Mouse (Mus musculus) E14TG2a.4 (cell line): ENCODE results near the gene Mtcl1.
A peak's percentile ranks its signal among the peaks of the same experiment; 100 is the strongest.

Experiments used
- H3K27me3 ChIP-seq: 2 replicates; pipeline ENCODE4 v1.6.1; 2014; ENCODE audit warnings: low read length, control low read depth; ENCODE audit not compliant: insufficient read depth
- H3K36me3 ChIP-seq: 2 replicates; pipeline ENCODE4 v1.6.1; 2014; ENCODE audit warnings: low read length, control low read depth; ENCODE audit not compliant: insufficient read depth
- H3K4me1 ChIP-seq: replicated peaks from 2 replicates; pipeline ENCODE4 v1.6.1; 2014; ENCODE audit warnings: low read depth, low read length, control low read depth
- H3K4me3 ChIP-seq: replicated peaks from 2 replicates; pipeline ENCODE4 v1.5.1; 2014; ENCODE audit warnings: mild to moderate bottlenecking, low read length
- H3K9me3 ChIP-seq: 2 replicates; pipeline ENCODE4 v1.6.1; 2014; ENCODE audit warnings: low read length, control low read depth
- CTCF ChIP-seq: conservative IDR thresholded peaks from 2 replicates; pipeline ENCODE4 v1.5.1; 2014; ENCODE audit warnings: low read length
- NANOG ChIP-seq: IDR thresholded peaks from 2 replicates; pipeline ENCODE4 v1.6.1; 2014; ENCODE audit warnings: borderline replicate concordance, low read length, mixed read lengths
- POU5F1 ChIP-seq: IDR thresholded peaks from 2 replicates; pipeline ENCODE4 v1.6.1; 2014; ENCODE audit warnings: low read length, borderline replicate concordance

The Mtcl1 gene

DNA sequence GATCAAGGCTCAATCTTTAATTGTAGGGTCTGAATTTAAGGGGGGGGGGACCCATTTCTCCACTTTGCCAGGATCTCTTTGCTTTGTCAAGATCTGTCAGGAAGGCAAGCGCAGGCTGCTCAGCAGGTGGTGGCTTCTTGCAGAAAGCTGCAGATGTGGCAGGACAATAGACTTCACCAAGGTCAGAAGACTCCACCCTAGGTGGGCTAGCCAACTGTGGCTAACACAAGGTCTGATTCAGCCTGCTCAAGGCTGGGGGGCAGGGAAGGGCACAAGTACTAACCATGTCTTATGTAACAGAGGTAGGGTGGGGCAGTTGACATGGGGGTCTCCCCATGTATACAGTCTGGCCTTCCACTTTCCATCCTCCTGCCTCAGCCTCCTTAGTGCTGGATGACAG is 7.7 kb upstream of the Mtcl1 start:
- H3K36me3 ChIP-seq, result peaks cover 17% of the 10 kb centered on the region
- peaks cover 87% of the 10 kb centered on the region for H3K4me1 ChIP-seq
- H3K27me3 ChIP-seq, result no peaks in the 10 kb centered on the region
- H3K4me3 ChIP-seq, result no peak overlapping the region
- TF ChIP-seq NANOG (peak; percentile 69; the same call in 1 of the 2 replicates), CTCF (no peak), POU5F1 (no peak)
- H3K9me3 ChIP-seq, result no peaks in the 10 kb centered on the region

DNA sequence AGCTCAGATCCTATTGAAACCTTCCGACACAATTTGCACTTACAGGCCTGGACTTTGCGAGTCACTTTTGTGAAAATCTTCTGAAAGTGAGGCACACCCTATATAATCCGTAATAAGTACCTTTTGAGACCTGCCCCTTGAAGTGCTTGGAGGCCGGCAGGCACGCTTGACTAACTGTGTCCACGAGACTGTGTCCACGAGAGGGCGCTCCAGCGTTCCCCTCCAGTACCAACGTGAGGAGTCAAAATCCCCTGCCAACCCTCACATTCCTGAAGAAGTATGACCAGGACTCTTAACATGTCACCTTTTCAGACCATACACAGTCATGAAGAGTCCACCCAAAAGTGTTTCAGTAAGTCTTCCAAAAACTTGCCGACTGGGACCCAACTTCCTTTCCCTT is 1.6 kb upstream of the Mtcl1 start:
- Histone ChIP-seq H3K27me3 (peaks cover 15% of the 10 kb centered on the region), H3K4me3 (peak overlapping the region; percentile 90; the same call in 1 of the 2 replicates), H3K4me1 (peaks cover 75% of the 10 kb centered on the region), H3K36me3 (peaks cover 14% of the 10 kb centered on the region), H3K9me3 (no peaks in the 10 kb centered on the region)
- TF ChIP-seq POU5F1 (no peak), CTCF (peak; percentile 72)

DNA sequence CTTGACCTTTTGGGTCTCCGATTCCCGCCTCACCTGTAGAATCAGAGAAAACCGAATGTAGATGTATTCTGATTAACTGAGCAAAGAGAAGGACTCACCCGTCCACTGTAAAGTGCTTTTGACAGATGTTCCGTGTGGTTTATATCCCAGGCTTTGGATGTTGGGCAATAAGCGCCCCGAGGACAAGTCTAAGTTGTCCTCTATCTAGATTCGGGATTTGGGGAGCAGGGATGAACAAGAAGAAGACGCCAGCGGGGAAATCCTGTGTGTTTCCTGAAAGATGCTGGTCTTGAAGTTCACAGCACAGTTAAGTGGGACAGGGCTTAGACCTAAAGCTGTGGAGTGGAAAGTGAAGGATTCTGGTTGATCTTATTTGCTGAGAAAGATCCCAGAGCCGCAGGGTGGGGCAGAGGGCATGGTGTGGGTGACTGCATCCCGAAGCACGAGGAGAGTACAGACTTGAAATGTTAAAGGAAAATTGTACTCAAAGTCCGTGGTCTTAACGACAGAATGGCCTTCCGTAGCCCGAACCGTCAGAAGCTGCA is 1.0 kb upstream of the Mtcl1 start:
- peaks cover 75% of the 10 kb centered on the region for H3K4me1 ChIP-seq
- peak overlapping the region; percentile 90 for H3K4me3 ChIP-seq
- no peaks in the 10 kb centered on the region for H3K9me3 ChIP-seq
- peaks cover 15% of the 10 kb centered on the region for H3K27me3 ChIP-seq
- H3K36me3 ChIP-seq, result peaks cover 16% of the 10 kb centered on the region
- TF ChIP-seq POU5F1, result no peak
- no peak for TF ChIP-seq CTCF
- no peak for TF ChIP-seq NANOG

DNA sequence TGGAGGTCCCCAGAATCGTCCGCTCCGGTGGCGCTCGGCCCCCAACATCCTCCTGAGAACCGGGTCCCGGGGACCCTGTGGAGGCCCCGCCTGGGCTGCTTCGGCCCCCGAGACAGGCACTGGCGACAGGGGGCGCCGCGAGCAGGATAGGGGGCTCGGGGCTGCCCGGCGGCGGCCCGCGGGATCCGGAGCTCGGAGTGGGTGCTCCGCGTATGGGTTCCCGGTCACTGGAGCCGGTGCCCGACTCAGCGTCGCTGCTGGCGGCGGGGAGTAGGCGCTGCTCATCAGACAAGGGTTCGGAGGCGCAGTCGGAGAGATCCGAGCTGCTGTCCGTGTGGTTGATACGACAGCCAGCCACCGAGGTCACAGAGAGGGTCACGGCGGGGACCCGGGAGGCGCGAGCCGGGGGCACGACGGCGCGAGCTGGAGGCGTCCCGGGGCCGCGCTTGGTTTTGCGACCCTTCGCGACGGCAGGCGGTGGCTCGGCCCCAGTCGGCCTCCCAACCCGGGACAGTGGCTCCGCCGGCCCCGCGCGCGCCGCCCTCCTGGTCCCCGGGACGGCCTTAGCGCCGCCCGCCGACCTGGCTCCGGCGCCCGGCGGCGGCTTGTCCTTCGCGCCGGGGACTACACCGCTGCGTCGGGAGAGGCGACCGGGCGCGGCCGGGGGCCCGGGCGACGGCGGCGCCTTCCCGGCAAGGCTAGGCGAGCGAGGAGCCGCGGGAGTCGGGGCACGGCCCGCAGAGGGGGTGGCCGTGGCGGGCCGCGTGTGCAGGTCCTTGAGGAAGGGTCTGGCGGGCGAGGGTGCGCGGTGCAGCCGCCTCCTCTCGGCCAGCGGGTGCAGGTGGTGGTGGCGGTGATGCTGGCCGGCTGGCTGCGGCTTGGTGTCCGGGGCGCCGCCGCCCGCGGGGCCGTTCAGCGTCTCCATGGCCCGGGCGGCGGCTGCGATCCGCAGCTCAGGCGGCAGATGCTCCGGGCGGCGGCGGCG is 837 bp downstream of the Mtcl1 start:
- TF ChIP-seq CTCF (no peak), POU5F1 (no peak), NANOG (no peak)
- Histone ChIP-seq H3K4me3 (peak overlapping the region; percentile 90), H3K27me3 (peaks cover 15% of the 10 kb centered on the region), H3K36me3 (peaks cover 35% of the 10 kb centered on the region), H3K9me3 (no peaks in the 10 kb centered on the region), H3K4me1 (peaks cover 80% of the 10 kb centered on the region)

DNA sequence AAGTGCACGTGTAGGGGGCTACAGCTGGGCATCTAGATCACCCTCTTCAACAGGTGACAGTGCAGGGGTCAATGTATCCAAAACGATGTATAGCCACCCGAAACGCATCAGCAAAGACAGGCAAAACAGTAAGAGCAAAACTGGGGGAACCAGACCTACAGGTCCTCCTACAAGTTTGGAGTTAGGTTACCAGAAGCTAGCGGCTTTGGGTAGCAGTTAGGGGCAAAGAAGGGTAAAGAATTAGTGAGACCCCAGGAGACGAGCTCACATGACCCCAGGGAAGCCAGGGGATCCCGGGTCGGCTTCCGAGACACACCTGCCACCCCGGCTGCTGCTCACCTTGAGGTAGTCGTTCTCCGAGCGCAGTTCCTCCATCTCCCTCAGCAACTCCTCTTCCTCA is 1.6 kb downstream of the Mtcl1 start:
- peaks cover 15% of the 10 kb centered on the region for H3K27me3 ChIP-seq
- no peaks in the 10 kb centered on the region for H3K9me3 ChIP-seq
- peaks cover 83% of the 10 kb centered on the region for H3K4me1 ChIP-seq
- H3K36me3 ChIP-seq, result peaks cover 42% of the 10 kb centered on the region
- no peak for TF ChIP-seq CTCF
- no peak for TF ChIP-seq NANOG
- no peak for TF ChIP-seq POU5F1
- H3K4me3 ChIP-seq, result peak overlapping the region; percentile 90

DNA sequence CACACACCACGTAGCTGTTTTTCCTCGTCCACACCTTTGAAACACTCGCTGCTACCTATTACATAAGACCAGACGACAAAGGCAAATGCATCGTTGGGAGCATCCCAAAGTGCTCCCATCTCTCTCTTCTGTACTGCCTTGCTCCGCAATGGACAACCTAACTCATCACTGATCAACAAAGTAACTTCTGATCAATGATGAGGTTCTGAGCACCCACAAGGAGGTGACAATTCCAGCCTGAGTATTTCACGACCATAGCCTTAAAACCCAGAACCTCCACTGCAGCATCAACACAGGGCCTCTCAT is 2.6 kb downstream of the Mtcl1 start:
- peaks cover 83% of the 10 kb centered on the region for H3K4me1 ChIP-seq
- H3K4me3 ChIP-seq, result peak overlapping the region; percentile 90
- H3K36me3 ChIP-seq, result peaks cover 49% of the 10 kb centered on the region
- H3K9me3 ChIP-seq, result no peaks in the 10 kb centered on the region
- TF ChIP-seq POU5F1 (no peak), CTCF (no peak)
- peaks cover 15% of the 10 kb centered on the region for H3K27me3 ChIP-seq

DNA sequence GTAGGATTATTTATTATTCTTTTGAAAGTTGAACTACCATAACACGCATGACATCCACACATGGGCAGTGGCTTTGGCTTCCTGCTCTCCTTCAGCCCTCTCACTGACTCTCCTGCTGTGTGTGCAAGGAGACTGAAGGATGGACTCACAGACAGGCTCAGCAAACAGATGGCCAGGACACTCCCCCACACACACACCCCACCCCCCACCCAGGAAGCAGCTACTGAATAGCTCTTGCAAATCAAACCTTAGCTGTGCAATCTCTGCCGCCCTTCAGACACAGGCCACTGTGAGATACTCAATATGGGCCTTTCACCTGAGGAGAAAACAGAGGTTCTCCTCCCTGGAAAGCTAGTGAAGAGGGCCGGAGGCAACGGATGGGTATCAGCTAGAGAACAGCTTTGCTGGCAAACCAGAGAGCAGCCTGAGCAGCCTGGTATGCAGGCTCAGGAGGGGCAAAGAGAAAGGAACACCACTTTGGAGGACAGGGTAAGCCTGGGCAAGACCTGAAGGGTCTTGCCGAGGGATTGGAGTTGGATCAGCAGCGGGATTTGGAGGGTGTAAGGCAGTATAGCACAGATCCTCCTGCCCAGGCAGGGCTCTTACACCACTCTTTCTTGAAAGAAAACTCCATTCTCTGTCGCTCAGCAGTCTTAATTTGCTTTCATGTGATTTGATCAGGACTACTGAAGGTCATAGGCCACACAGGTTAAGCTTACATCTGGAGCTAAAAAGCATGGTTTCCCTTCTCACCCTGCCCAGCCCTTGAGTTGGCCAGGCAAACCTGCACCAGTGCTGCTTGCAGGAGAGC is 3.1 kb downstream of the Mtcl1 start:
- peaks cover 15% of the 10 kb centered on the region for H3K27me3 ChIP-seq
- TF ChIP-seq CTCF, result no peak
- TF ChIP-seq NANOG, result no peak
- no peak for TF ChIP-seq POU5F1
- peaks cover 49% of the 10 kb centered on the region for H3K36me3 ChIP-seq
- H3K4me3 ChIP-seq, result peak overlapping the region; percentile 90
- H3K9me3 ChIP-seq, result no peaks in the 10 kb centered on the region
- H3K4me1 ChIP-seq, result peaks cover 84% of the 10 kb centered on the region

DNA sequence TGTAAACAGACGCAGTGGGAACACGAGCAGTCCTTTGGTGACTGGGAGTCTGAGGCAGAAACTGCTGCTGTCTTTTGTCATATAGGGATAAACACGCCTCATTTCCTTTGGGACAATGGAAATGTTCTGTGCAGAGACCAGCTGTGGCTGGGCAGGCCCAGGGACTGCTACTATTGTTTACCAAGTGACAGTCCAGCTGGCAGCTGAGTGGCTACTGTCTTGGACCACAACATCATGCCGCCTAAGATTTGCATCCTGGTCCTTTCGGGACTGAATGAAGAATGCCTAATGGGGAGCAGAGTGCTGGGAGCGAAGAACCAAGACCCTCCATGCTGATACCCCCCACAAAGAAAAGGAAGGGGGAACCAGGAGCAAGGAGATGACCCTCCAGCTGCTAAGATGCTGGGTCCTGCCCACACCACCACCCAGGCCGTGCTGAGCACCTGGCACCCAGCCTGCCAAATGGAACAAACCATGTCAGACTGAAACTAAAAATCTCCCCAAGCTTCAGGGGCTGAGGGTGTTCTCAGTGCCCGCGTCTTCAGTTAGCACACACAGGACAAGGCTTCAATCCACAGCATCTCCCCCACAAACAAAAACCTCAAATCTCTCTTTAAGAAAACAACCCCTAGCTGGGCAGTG is 5.4 kb downstream of the Mtcl1 start:
- no peaks in the 10 kb centered on the region for H3K9me3 ChIP-seq
- no peak for TF ChIP-seq POU5F1
- TF ChIP-seq CTCF, result no peak
- no peak for TF ChIP-seq NANOG
- H3K27me3 ChIP-seq, result peaks cover 2% of the 10 kb centered on the region; the same call in 1 of the 2 replicates
- H3K36me3 ChIP-seq, result peaks cover 49% of the 10 kb centered on the region
- no peak overlapping the region for H3K4me3 ChIP-seq
- peaks cover 85% of the 10 kb centered on the region for H3K4me1 ChIP-seq
